Mouse (Mus musculus) CH12.LX (cell line): ENCODE measurements around the gene Grk3. TPM values are rescaled to one million over a fixed set of nuclear protein-coding genes. Genes with fewer than 3 reads are reported as not detected.

ENCODE experiments used
- DNase-seq: peaks from one replicate; pipeline ENCODE4 v3.0.0-alpha.2; 2013; ENCODE audit errors: extremely low read depth
- H3K27ac ChIP-seq: 2 replicates; pipeline ENCODE4 v1.5.1; 2012; ENCODE audit warnings: low read depth, mild to moderate bottlenecking, control low read depth, moderate library complexity; ENCODE audit not compliant: insufficient read depth
- H3K27me3 ChIP-seq: replicated peaks from 2 replicates; pipeline ENCODE3; 2012; ENCODE audit warnings: inconsistent platforms
- H3K36me3 ChIP-seq, 2 experiments: replicated peaks in 1 of 2; 2 replicates each; pipeline versions ENCODE3 to v1.6.1; 2012; ENCODE audit warnings: inconsistent platforms in 1 of 2, low read length in 1 of 2, mild to moderate bottlenecking in 1 of 2, mixed read lengths in 1 of 2, moderate library complexity in 1 of 2; ENCODE audit not compliant: control insufficient read depth in 1 of 2, insufficient read depth in 1 of 2
- H3K4me1 ChIP-seq, 2 experiments: 2 replicates each; pipeline ENCODE4 v1.6.1; 2012; ENCODE audit warnings: inconsistent platforms in 1 of 2, moderate library complexity in 1 of 2; ENCODE audit not compliant: insufficient read depth in 2 of 2, control insufficient read depth in 1 of 2
- H3K4me2 ChIP-seq: 2 replicates; pipeline ENCODE4 v1.6.1; 2012; ENCODE audit warnings: low read depth, mild to moderate bottlenecking, control low read depth; ENCODE audit not compliant: poor library complexity, insufficient read depth, severe bottlenecking
- H3K4me3 ChIP-seq, 3 experiments: fragments of 150-350 bp in 1 of 3; sonication (generic) in 1 of 3; replicated peaks in 1 of 3; 2 replicates each; pipeline versions ENCODE3 to v1.5.1; 2011 to 2012; ENCODE audit warnings: low read depth in 2 of 3, low read length in 2 of 3, mild to moderate bottlenecking in 2 of 3, moderate library complexity in 2 of 3, control low read depth in 1 of 3, improper control_type of control experiment in 1 of 3, inconsistent platforms in 1 of 3, mixed read lengths in 1 of 3; ENCODE audit not compliant: poor library complexity in 1 of 3
- H3K79me2 ChIP-seq: replicated peaks from 2 replicates; pipeline ENCODE4 v1.6.1; 2012; ENCODE audit warnings: mild to moderate bottlenecking, moderate library complexity; ENCODE audit not compliant: control insufficient read depth, poor library complexity, insufficient read depth, severe bottlenecking; ENCODE audit errors: extremely low read depth
- H3K9ac ChIP-seq: 2 replicates; pipeline ENCODE4 v1.6.1; 2012; ENCODE audit warnings: low read depth, mild to moderate bottlenecking, control low read depth, moderate library complexity; ENCODE audit not compliant: insufficient read depth
- H3K9me3 ChIP-seq: replicated peaks from 2 replicates; pipeline ENCODE3; 2012; ENCODE audit warnings: low read length, inconsistent platforms, mixed read lengths
- BHLHE40 ChIP-seq: IDR thresholded peaks from 2 replicates; pipeline ENCODE4 v1.6.1; 2011; ENCODE audit warnings: mild to moderate bottlenecking, low read depth, low read length, improper control_type of control experiment
- CTCF ChIP-seq, 2 experiments: IDR thresholded peaks in 1 of 2; conservative IDR thresholded peaks in 1 of 2; 2 replicates each; pipeline ENCODE4 v1.5.1; 2011 to 2012; ENCODE audit warnings: low read depth in 2 of 2, low read length in 2 of 2, improper control_type of control experiment in 1 of 2, inconsistent platforms in 1 of 2, mild to moderate bottlenecking in 1 of 2, moderate library complexity in 1 of 2
- E2F4 ChIP-seq: IDR thresholded peaks from 2 replicates; pipeline ENCODE4 v1.6.1; 2011; ENCODE audit warnings: low read depth, low read length, improper control_type of control experiment; ENCODE audit not compliant: insufficient replicate concordance
- ELF1 ChIP-seq: IDR thresholded peaks from 2 replicates; pipeline ENCODE4 v1.6.1; 2014; ENCODE audit warnings: low read depth, mild to moderate bottlenecking, inconsistent platforms, low read length, improper control_type of control experiment
- EP300 ChIP-seq: IDR thresholded peaks from 2 replicates; pipeline ENCODE4 v1.6.1; 2011; ENCODE audit warnings: low read length, improper control_type of control experiment
- ETS1 ChIP-seq: conservative IDR thresholded peaks from 2 replicates; pipeline ENCODE4 v1.6.1; 2012; ENCODE audit warnings: low read depth, mild to moderate bottlenecking, inconsistent platforms, low read length, improper control_type of control experiment, moderate library complexity
- GABPA ChIP-seq: IDR thresholded peaks from 2 replicates; pipeline ENCODE4 v1.6.1; 2012; ENCODE audit warnings: low read depth, low read length, improper control_type of control experiment, inconsistent platforms; ENCODE audit not compliant: insufficient replicate concordance
- JUN ChIP-seq: IDR thresholded peaks from 2 replicates; pipeline ENCODE4 v1.6.1; 2011; ENCODE audit warnings: low read depth, mild to moderate bottlenecking, low read length, improper control_type of control experiment, moderate library complexity; ENCODE audit not compliant: insufficient read depth
- NRF1 ChIP-seq: IDR thresholded peaks from 2 replicates; pipeline ENCODE4 v1.6.1; 2014; ENCODE audit warnings: low read depth, mild to moderate bottlenecking, inconsistent platforms, low read length, improper control_type of control experiment, moderate library complexity
- SMC3 ChIP-seq: IDR thresholded peaks from 2 replicates; pipeline ENCODE4 v1.6.1; 2011; ENCODE audit warnings: low read depth, low read length, improper control_type of control experiment
- TBP ChIP-seq: conservative IDR thresholded peaks from 2 replicates; pipeline ENCODE4 v1.6.1; 2011; ENCODE audit warnings: low read depth, low read length, improper control_type of control experiment
- USF1 ChIP-seq: IDR thresholded peaks from 2 replicates; pipeline ENCODE4 v1.6.1; 2014; ENCODE audit warnings: low read depth, mild to moderate bottlenecking, inconsistent platforms, low read length, improper control_type of control experiment
- USF2 ChIP-seq: conservative IDR thresholded peaks from 2 replicates; pipeline ENCODE4 v1.6.1; 2011; ENCODE audit warnings: low read depth, low read length, improper control_type of control experiment
- ZMIZ1 ChIP-seq: IDR thresholded peaks from 2 replicates; pipeline ENCODE4 v1.6.1; 2012; ENCODE audit warnings: low read depth, mild to moderate bottlenecking, inconsistent platforms, low read length, improper control_type of control experiment
- dilution Hi-C: fragments of 300-500 bp; cut with MboI; formaldehyde crosslinking; loops from 2 replicates; pipeline ENCODE4 v1.14.3; 2020; ENCODE audit warnings: low sequenced_read_pairs; ENCODE audit not compliant: extremely low pct_unique_long_range_greater_than_20kb, extremely low pct_ligation_motif_present
- in situ Hi-C: fragments of 300-500 bp; cut with MboI; formaldehyde crosslinking; loops from 3 replicates; pipeline ENCODE4 v1.14.3; 2019; ENCODE audit warnings: low sequenced_read_pairs, low pct_ligation_motif_present, low pct_unique_long_range_greater_than_20kb, mixed read lengths
- polyA plus RNA-seq: library from polyadenylated mRNA; unstranded; fragments of >175 nt; gene quantifications from 2 replicates; pipeline ENCODE4 v1.2.1, GENCODE M21; 2012; ENCODE audit warnings: low read depth; ENCODE audit not compliant: insufficient read length
- total RNA-seq, 2 experiments: library from RNA; depleted of rRNA; stranded (reverse); fragments of 300-350 nt in 1 of 2; fragments of >200 nt in 1 of 2; gene quantifications; 2 replicates each; pipeline ENCODE4 v1.2.3; 2012 to 2014

Gene Grk3
- total and polyA plus RNA-seq, 3 experiments: not detected

GRCm38 (mm10) chr5:113045511-113046273 lies 30.1 kb upstream of the Grk3 start:
- no peaks in the 10 kb centered on the region for H3K79me2 ChIP-seq
- H3K4me2 ChIP-seq: no peak overlapping the region
- no peak overlapping the region for H3K27ac ChIP-seq
- no peaks in the 10 kb centered on the region for H3K27me3 ChIP-seq
- no peak overlapping the region for H3K9ac ChIP-seq
- no peak for TF ChIP-seq USF1
- no peak for TF ChIP-seq E2F4
- no peak for TF ChIP-seq GABPA
- TF ChIP-seq ELF1: no peak
- H3K4me1 ChIP-seq: no peaks in the 10 kb centered on the region
- in situ Hi-C loops (loop anchor here (25.0 kb wide), 1 partner anchor 808 kb away; no protein-coding TSS in a partner anchor), dilution Hi-C loops (no loop called here)
- H3K4me3 ChIP-seq: no peak overlapping the region
- peaks cover 7% of the 10 kb centered on the region for H3K9me3 ChIP-seq
- no peak for DNase-seq
- no peaks in the 10 kb centered on the region for H3K36me3 ChIP-seq

GRCm38 (mm10) chr5:113043531-113043930 lies 27.9 kb upstream of the Grk3 start:
- dilution Hi-C loops (no loop called here), in situ Hi-C loops (loop anchor here (25.0 kb wide), 1 partner anchor 806 kb away; no protein-coding TSS in a partner anchor)
- H3K9me3 ChIP-seq: peaks cover 18% of the 10 kb centered on the region
- H3K9ac ChIP-seq: no peak overlapping the region
- DNase-seq: no peak
- H3K4me3 ChIP-seq: no peak overlapping the region
- H3K4me1 ChIP-seq: no peaks in the 10 kb centered on the region
- no peaks in the 10 kb centered on the region for H3K27me3 ChIP-seq
- no peak overlapping the region for H3K27ac ChIP-seq
- no peak overlapping the region for H3K4me2 ChIP-seq
- no peaks in the 10 kb centered on the region for H3K79me2 ChIP-seq
- TF ChIP-seq USF2 (no peak), JUN (no peak), EP300 (no peak), TBP (no peak), ETS1 (no peak)
- H3K36me3 ChIP-seq: no peaks in the 10 kb centered on the region

DNA sequence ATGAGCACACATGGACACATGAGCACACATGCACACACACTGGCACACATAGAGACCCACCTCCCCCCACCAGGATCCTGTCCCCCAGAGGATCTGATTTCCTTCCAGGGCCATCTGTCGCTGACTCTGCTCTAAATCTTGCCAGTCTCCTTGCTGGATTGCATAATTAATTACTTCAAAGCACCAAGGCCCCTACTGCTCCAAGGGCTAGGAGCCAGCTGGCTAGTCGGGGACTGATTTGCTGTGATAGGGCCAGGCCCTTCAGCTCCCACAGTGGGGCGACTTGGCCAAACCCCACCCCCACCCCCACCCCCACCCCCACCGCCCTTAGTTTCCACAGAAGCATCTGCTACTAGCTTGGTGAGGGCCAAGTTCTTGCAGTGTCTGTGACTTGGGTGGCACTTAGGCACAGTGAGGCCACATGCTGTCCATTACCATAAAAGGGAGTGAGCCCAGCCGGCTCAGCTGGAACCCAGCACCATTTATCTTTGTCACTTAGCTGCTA lies 26.0 kb upstream of the Grk3 start:
- in situ Hi-C loops: loop anchor here (25.0 kb wide), 1 partner anchor 804 kb away; no protein-coding TSS in a partner anchor
- DNase-seq: no peak
- no peak for TF ChIP-seq BHLHE40
- TF ChIP-seq ELF1: no peak
- no peak for TF ChIP-seq CTCF (conservative IDR thresholded peaks at IDR 0.05 in 1 of 2, IDR thresholded peaks at IDR 0.05 in 1 of 2; ENCODE audit: low read depth in 2 of 2, low read length in 2 of 2)
- no peak for TF ChIP-seq NRF1
- no peak for TF ChIP-seq SMC3
- TF ChIP-seq ZMIZ1: no peak
- Histone ChIP-seq H3K36me3 (no peaks in the 10 kb centered on the region), H3K79me2 (no peaks in the 10 kb centered on the region), H3K27ac (no peak overlapping the region), H3K27me3 (no peaks in the 10 kb centered on the region), H3K4me3 (no peak overlapping the region), H3K4me2 (no peak overlapping the region), H3K9ac (no peak overlapping the region), H3K9me3 (peaks cover 18% of the 10 kb centered on the region), H3K4me1 (no peaks in the 10 kb centered on the region)
- dilution Hi-C loops: no loop called here
